Mouse (Mus musculus): ENCODE results near the gene Taok3.

Taok3 gene

DNA sequence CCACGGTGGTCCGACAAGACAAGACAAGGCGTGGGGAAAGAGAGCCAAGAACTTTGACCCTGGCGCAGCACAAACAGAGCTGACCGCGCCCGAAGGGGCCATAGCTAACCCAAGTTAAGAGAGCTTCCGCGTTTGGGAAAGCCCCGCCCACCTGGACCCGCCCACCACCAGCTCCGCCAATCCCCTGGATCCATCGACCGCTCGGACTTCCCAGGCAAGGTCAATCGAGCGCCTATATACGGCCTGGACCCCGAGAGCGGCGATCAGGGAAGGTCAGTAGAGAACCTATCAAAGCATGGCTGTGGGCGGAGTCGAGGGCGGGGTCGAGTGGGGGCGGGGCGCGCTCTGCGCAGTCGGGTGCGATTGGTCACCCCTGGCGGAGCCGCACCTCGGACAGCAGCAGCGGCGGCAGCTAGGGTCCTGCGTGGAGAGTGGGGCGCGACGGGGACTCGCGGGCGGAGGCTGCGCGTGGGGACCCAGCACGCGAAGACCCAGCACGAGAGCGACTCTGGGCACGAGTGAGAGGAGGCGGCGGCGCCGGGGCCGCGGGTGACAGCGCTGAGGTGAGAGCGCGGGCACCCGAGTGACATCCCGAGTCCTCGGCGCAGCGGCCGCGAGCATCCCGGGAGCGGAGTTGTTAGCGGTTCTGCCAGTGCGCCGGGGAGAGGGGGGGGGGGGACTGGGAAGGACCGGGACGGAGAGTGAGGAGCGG, at the start of gene Taok3:
Taok3 (plus strand) TSS at position 353 of the 712 bp plus-strand sequence.
- DNase-seq: peak; percentile 98

- DNase-seq: no peak
These were observed 32.2 kb upstream of the Taok3 start for GRCm38 (mm10) chr5:117087718-117088117.

DNA sequence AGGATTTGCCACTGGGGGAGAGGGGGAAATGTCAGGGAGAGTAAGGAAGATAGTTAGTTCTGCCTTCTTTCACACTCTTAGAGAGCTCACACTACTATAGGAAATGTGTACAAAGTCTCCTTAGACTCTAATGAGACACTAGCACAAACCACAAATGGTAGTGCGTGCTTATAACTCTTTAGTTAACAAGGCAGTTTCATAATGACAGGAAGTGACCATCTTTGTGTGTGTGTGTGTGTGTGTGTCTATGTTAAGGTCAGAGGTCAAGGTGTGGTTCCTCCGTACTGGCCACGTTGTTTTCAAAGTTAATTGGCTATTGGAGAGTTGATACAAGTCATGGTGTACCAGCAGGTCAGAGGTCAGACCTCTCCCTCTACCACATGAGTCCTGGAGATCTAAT, 30.8 kb upstream of the Taok3 start:
- DNase-seq: no peak

DNA sequence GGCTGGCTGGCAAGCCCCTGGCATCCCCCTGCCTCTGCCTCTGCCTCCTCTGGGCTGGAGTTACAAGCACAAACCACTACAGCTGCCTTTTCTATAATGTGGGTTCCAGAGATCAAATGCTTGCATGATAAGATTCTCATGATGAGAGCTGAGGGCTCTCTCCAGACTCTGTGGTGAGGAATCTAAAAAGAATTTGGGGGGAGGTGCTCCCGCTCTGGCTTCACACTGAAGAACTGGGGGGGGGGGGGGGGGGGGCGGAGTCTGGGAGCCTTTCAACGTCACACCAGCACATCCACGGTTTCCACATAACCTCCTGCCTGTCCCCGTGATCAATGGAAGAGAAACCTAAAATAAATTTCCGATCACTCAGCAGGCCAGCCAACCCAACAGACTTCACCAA, 30.1 kb upstream of the Taok3 start:
- DNase-seq: no peak

GRCm38 (mm10) chr5:117094431-117094830, 25.5 kb upstream of the Taok3 start:
- peak; percentile 72 for DNase-seq

DNA sequence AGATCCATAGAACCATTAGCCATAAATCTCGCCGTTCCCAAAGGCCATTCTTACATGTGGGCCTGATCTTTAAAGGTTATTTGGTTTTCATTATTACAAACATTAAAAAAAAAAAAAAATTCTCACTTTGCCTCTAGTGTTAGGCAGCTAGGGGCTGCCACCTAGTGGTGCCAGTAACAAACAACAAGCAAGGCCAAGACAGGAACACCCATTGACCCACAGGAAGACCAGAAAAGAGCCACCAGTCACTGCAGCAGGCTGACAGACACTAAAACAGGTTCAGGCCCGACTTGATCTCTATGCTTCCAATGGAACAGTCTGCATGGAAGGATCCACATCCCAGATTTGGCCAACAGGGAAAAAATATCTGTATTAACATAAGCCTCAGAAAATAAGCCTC, 23.2 kb upstream of the Taok3 start:
- peak; percentile 48 for DNase-seq

GRCm38 (mm10) chr5:117099008-117099407, 20.9 kb upstream of the Taok3 start:
- no peak for DNase-seq

DNA sequence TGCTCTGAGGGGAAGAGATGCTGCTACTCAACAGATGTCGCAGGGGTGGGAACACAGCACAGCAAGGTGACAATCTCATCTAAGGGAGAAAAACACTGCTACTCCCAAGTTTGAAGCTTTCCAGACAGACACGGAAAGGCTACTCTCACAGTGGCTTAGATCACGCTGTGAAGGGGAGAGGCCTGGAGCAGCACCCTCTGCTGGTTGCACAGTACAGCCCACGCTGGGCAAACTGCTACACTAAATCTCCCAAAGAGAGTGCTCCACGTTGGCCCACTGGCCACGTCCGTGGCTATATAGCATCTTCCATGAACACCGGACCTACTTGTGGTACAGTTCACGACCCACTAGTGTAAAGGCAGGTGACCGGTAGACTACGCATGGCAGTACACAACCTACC, 20.2 kb upstream of the Taok3 start:
- DNase-seq: no peak

DNA sequence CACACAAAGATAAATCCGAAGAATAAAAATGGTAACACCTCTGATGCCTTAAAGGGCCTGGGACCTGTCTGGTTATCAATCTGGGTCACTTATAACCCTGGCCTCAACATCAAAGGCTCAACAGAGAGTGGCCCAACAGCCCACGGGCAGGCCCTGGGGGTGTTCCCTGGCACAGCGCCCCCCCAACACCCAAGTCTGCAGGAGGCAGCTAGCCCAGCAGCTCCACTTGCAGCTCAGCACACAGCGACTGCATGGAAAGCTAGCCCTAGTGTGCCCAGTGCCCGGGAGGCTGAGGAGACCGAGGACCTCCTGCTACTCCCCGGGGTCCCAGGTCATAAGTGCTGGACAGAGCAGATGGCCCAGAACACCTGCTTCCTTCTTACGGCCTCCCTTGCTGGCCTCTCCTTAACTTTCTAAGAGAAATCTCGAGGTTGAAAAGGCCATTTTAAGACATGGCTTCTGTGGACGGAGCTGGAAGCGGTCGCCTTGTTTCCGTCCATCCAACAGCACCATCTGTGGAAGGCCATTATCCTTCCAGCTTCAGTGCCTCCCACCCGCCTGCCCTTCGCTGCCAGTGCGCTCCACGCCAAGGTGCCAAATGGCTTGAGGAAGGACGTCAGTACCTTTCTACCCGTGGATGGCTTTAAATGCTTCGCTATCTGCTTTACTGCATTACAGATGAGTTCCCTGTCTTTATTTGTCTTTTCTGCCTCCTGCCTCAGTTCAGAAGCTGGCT, 16.6 kb upstream of the Taok3 start:
- DNase-seq: no peak

DNA sequence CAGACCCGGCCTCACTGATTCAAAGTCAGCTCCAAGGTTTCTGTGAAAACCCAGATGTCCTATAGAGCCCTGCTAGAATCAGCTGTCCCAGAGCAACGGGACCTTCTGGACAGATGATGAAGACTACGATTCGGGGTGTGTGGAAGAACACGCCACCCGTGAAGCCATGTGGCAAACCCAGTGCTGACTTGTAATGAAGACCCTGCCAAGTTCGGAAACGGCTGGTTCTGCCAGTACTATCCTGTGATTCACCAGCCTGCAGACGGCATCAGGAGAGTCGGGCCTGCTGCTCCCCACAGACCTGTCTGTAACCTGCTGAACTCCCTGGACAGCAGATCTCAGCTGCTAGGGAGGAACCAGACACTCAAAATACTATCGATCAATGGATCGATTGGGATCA, 15.6 kb upstream of the Taok3 start:
- no peak for DNase-seq

DNA sequence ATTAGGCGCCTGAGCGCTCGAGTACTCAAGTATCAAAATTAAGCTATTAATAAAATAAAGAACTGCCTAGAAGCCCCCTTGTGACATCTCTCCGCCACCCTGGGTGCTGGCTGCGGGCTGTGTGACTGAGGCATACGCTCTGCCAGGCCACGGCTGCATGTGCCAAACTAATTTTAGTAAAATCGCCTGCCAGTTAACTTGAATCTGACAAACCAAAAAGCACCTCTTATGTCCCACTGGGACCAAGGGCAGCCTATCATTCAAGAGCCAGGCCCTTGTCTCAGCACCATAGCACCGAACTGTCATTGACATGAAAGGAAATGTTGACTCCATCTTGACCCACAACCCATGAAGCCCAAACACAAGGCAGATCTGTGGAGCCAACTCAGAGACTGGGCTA, 14.2 kb upstream of the Taok3 start:
- no peak for DNase-seq

DNA sequence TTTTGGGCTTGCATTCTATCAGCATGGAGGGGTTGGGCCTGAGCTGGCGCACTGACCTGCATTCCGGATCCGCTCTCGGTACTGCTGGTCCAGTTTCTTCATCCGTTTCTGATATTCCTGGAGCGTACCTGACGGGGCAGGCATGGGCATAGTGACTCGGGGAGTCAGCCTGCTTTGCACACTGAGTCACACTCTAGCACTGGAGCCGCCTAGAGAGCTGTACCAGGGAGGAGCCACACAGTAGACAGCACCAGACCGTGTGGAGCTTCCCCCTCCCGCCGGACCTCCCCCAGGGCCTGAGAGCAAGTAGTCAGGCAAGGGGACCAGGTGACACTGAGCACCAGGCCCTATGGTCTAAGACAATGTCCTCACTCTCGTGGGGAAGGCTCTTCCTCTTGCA, 11.6 kb upstream of the Taok3 start:
- no peak for DNase-seq

- DNase-seq: no peak
These were observed 11.2 kb upstream of the Taok3 start for GRCm38 (mm10) chr5:117108731-117109130.

DNA sequence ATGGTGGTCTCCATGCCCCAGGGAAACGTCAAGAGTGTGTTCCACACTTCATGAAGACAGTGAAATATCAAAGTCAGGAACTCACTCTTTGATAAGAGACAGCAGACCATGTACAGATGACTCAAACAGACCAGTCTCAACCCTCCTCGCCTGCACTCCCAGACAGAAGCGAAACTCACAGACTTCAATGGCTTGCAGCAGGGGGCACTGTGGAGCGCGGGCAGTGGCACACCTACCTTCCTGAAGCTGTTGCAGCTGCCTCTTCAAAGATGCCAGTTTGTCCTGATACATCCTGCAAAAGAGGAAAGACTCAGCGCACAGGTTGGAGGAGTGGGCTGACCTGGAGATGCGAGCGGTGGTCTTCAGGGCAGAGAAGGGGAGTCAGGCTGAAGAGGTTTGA, 10.4 kb upstream of the Taok3 start:
- DNase-seq: no peak

GRCm38 (mm10) chr5:117111064-117111773, 8.7 kb upstream of the Taok3 start:
- DNase-seq: peak; percentile 68

DNA sequence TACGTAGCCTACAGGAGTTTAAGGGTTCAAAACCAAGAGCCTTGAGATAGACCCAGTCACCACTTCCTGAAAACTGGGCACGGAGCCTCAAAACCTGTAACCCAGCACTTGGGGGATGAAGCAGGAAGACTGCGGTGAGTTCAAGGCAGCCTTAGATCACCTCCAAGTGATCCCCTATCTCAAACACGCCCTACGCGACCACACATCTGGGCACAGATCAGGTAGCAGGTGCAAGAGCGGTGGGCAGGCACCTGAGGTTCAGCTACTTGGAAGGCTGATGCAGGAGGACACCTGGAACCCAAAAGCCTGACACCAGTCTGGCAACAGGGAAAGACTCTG, 8.2 kb upstream of the Taok3 start:
- no peak for DNase-seq

DNA sequence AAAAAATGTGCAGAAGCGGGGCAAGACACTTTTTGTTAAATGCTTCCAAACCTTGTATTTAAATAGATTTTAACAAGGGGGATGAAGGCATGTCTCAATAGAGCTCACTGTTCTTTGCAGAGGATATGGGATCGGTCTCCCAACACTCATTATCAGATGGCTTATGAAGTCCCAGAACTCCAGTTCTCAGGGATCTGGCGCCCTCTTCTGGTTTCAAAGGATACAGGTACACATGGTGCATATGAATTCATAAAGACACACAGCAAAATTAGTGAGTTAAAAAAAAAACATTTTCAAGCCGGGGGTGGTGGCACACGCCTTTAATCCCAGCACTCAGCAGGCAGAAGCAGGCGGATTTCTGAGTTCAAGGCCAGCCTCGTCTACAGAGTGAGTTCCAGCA, 6.6 kb upstream of the Taok3 start:
- DNase-seq: no peak

DNA sequence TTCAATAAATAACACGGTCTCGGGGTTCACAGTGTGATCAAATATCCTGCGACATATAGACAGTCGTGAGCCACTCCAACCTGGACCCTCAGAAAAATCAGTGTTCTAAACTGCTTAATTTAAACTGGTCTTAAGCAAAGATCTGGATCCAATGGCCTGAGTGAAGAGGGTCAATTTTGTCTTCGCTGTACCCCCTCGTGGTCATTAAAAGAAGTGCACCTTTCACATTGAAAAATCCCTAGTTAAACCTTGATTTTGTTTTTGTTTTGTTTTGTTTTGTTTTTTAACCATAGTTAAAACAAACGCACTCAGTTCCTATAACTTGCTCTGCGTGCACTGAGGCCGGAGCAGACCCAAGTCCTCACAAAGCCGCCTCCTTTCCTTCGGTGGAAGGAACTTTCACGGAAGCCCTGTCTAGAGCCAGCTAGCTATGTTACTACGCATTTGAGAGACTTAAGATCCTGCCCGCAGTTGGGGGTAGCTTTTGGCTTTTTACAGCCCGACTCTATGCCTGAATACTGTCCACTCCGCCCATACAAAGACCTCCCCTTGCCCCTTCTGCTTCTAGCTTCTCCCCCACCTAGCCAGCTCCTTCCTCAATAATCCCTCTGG, 5.2 kb upstream of the Taok3 start:
- no peak for DNase-seq

- DNase-seq: peak; percentile 50
These were observed 4.6 kb upstream of the Taok3 start for GRCm38 (mm10) chr5:117115193-117115767.

DNA sequence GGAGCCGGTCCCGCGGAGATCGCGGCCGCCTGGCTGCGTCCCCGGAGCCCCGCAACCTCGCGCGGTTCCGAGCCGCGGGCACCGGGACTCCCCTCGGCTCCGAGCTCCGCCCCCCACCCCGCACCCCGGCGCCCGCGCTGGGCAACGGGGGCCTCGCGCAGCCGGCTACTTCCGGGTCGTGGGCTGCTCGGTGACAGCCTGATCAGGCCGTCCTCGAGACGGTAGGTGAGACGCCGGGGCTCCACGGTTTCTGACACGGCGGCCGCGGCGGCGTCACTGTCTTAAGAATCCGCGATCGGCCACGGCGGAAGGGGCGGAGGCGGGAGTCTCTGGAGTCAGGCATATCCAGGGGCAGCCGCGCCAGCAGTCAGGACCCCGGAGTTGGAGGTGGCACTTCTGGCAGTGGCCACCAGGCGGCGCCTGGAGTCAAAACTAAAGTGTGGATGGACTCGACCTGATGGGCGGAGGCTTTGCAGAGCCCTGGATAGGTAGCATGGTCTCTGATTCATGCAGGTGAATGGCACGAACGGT, 4.0 kb upstream of the Taok3 start, which contains the start of gene Suds3:
Suds3 (minus strand) TSS at position 278 of the 531 bp plus-strand sequence.
- DNase-seq: peak; percentile 94

DNA sequence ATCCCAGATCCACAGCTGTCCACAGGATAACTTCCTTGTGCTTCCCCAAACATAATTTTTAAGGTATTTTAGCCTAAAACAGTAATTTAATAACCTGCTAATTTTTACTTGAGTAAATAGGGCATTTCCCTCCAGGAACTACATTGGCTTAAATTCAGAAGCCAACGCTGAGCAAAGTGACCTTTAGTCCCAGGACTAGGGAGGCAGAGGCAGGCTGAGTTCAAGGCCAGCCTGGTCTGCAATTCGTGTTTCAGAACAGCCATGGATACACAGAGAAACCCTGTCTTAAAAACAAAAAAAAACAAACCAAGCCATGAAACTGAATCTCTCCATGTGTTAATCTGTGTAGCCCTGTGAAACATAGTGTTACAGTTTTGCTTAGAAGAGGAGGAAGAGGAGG, 3.3 kb upstream of the Taok3 start:
- no peak for DNase-seq

DNA sequence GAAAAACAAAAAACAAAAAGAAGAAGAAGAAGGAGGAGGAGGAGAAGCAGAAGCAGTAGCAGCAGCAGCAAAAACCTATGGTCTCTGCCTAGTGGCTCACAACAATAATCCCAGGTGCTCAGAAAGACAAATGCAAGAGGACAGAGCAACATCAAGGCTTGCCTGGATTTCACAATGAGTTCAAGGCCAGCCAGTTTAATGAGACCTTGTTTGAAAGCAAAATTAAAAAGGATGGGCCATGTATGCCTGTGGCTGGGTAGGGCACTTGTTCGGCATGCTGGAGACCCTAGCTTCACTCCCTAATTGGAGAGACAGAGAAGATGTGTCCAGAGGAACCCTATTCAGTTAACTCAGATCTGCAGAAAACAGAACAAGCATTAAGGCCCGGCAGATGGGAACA, 2.7 kb upstream of the Taok3 start:
- no peak for DNase-seq

DNA sequence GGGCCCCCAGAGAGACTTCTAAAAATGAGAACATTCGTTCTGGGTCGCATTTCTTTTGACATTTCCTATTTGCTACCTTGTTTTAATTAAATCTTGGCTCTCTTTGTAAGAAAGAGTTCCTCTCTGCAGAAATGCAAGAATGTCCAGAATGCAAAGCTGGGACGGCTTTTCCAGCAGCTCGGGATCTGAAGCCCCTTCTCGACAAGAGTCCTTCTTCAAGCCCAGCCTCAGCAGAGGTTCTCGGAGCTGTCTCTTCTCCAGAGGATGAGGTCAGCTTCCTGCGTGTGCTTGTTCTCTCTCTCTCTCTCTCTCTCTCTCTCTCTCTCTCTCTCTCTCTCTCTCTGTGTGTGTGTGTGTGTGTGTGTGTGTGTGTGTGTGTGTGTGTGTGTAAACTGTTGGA, 2.2 kb upstream of the Taok3 start:
- DNase-seq: no peak

Data from kidney, adult 11 months (tissue).